Mouse (Mus musculus): Measurements from ENCODE around the gene Mapkapk2.

DNA sequence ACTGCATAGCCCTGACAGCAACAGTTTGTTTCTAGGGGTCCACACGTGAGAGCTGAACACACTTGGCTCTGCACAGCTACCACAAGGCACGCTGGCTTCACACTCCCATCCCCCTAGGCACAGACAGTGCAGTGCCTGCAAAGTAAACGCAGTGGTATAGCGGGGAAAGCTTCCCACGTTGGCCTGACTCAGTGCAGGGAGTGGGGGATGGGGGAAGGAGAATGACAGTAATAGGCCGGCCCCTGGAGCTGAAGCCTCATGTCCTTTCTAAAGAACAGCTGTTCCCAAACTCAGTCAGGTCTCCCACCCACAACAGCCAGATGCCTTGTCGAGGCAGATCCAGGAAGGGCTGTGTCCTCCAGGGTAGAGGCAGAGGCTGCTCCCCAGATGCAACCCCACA is 46.6 kb downstream of the Mapkapk2 start:
- no peak for TF ChIP-seq EP300 (optimal IDR thresholded peaks at IDR 0.05)
- TF ChIP-seq CTCF (IDR thresholded peaks at IDR 0.05; ENCODE audit: low read depth), result no peak
